Mouse (Mus musculus) stomach, embryonic 15.5 days (tissue): ENCODE results near the gene Arhgap18. TPM values are rescaled to one million over a fixed set of nuclear protein-coding genes. Genes with fewer than 3 reads are reported as not detected.
"Not testable (repeated sequence)": the region's sequence is repeated elsewhere in the genome, so short reads cannot be mapped to it uniquely, and the experiment has no call there.

Source experiments
- ATAC-seq: fragments of 200-750 bp; cut with Nextera tagmentation; 2 replicates; pipeline ENCODE4 v1.8.0; 2017; ENCODE audit warnings: low read depth, moderate number of reproducible peaks, moderate TSS enrichment; ENCODE audit not compliant: insufficient read depth, low FRiP score
- H3K27ac ChIP-seq: fragments of 300-500 bp; sonication (generic); 2 replicates; pipeline ENCODE4 v1.5.1; 2015; ENCODE audit warnings: mild to moderate bottlenecking, inconsistent platforms
- H3K27me3 ChIP-seq: fragments of 300-500 bp; sonication (generic); replicated peaks from 2 replicates; pipeline ENCODE4 v1.6.1; 2015; ENCODE audit warnings: inconsistent platforms
- H3K36me3 ChIP-seq: fragments of 300-500 bp; sonication (generic); 2 replicates; pipeline ENCODE4 v1.6.1; 2015; ENCODE audit warnings: inconsistent platforms
- H3K4me1 ChIP-seq: fragments of 300-500 bp; sonication (generic); 2 replicates; pipeline ENCODE4 v1.6.1; 2015; ENCODE audit warnings: inconsistent platforms
- H3K4me2 ChIP-seq: fragments of 300-500 bp; sonication (generic); 2 replicates; pipeline ENCODE4 v1.6.1; 2015; ENCODE audit warnings: mild to moderate bottlenecking, inconsistent platforms
- H3K4me3 ChIP-seq: fragments of 300-500 bp; sonication (generic); replicated peaks from 2 replicates; pipeline ENCODE4 v1.5.1; 2015; ENCODE audit warnings: inconsistent platforms
- H3K9ac ChIP-seq: fragments of 300-500 bp; sonication (generic); 2 replicates; pipeline ENCODE4 v1.6.1; 2015; ENCODE audit warnings: inconsistent platforms
- H3K9me3 ChIP-seq: fragments of 300-500 bp; sonication (generic); 2 replicates; pipeline ENCODE4 v1.6.1; 2016; ENCODE audit warnings: inconsistent platforms
- WGBS: fragments of 180-500 bp; shearing (Covaris S2); methylation state at CpG from one replicate; pipeline ENCODE4 v1.1.7; 2015; 5-methylcytosine and 5-hydroxymethylcytosine counted together
- polyA plus RNA-seq: library from polyadenylated mRNA; unstranded; fragments of >200 nt; fragmentation: Nextera tagmentation; extraction: Ambion mirVana; gene quantifications from 2 replicates; pipeline ENCODE4 v1.2.1, GENCODE M21; 2015

Arhgap18 gene
- polyA plus RNA-seq, 1 experiment from 2014 or later: 35.6 TPM

DNA sequence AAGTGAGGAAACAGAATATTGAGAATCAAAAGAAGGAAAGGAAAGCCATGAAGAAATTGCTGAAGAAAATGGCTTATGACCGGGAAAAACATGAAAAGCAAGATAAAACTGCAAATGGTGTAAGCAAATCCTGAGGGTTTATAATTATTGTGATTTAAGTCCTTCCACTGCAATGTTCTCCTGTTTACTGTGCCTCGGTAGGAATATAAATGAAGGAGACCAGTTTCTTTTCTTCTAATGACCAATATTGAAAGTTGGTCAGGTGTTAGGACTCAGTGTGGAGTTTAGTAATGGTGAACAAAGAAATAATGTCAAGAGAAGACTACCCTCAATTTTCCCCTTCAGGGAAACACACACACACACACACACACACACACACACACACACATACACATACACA, 136.5 kb downstream of the Arhgap18 start:
- Histone ChIP-seq H3K4me3 (no peak overlapping the region), H3K4me1 (no peaks in the 10 kb centered on the region), H3K27me3 (no peaks in the 10 kb centered on the region), H3K27ac (no peak overlapping the region), H3K4me2 (no peak overlapping the region), H3K36me3 (no peaks in the 10 kb centered on the region), H3K9me3 (no peaks in the 10 kb centered on the region), H3K9ac (no peak overlapping the region)
- WGBS: 72% methylated on average over 2 of the region's 2 CpGs
- ATAC-seq: no peak

DNA sequence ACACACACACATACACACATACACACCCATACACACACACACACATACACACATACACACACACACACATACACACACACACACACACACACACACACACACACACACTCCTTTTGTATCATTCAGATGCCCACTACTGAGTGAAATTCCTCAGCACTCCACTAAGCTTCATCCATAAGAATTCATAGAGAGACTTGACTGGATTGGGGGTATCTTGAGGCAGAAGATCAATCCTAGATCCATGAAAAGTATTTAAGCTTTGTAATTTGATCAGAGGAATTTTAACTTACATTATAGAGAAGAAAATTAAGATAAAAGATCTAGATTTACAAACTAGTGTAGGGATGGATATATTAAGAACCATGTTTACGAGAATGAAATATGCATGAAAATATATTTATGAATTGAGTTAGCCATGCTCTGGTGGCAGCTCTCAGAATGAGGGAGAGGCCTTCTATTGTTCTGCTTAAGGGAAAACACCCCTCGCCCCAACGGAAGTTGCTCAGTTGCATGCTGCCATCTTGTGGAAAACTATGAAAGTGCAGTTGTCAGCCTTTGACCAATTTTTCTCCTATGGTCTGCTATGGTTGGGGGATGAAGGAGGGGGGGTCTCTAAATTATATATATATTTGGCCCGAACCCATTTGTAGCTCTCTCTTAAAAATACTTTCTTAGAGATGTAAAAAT, 137.2 kb downstream of the Arhgap18 start:
- Histone ChIP-seq H3K36me3 (no peaks in the 10 kb centered on the region), H3K9ac (no peak overlapping the region), H3K4me3 (no peak overlapping the region), H3K27ac (no peak overlapping the region), H3K4me1 (no peaks in the 10 kb centered on the region), H3K9me3 (no peaks in the 10 kb centered on the region), H3K27me3 (no peaks in the 10 kb centered on the region), H3K4me2 (no peak overlapping the region)
- 7% methylated on average over 4 of the region's 4 CpGs for WGBS
- ATAC-seq: 0 out of 2 replicates have a peak, but pooled peaks have one; percentile 31

DNA sequence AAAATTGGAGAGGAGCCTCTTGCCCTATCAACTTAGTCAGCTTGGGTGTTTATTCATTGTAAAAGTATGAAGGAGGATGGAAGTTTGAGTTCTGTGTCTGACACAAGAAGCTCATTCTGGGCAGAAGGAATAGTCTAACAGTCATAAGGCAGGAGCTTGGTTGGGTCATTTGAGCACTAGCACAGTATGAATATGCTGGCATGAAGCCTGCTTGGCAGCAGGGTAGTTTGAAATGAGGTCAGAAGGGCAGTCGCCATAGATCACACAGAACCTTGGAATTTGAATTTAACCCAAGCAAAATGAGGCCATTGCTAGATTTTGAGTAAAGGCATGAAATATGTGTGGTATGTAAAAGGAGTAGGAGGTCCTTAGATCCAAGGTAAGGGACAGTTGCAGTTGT, 139.9 kb downstream of the Arhgap18 start:
- Histone ChIP-seq H3K4me3 (no peak overlapping the region), H3K9ac (no peak overlapping the region), H3K27me3 (no peaks in the 10 kb centered on the region), H3K27ac (no peak overlapping the region), H3K4me1 (no peaks in the 10 kb centered on the region), H3K9me3 (no peaks in the 10 kb centered on the region), H3K4me2 (no peak overlapping the region), H3K36me3 (no peaks in the 10 kb centered on the region)
- 72% methylated on average over 1 of the region's 1 CpGs for WGBS
- no peak for ATAC-seq

- H3K4me2 ChIP-seq: no peak overlapping the region
- no peaks in the 10 kb centered on the region for H3K27me3 ChIP-seq
- H3K27ac ChIP-seq: no peak overlapping the region
- no peak overlapping the region for H3K4me3 ChIP-seq
- no peak for ATAC-seq
- no peaks in the 10 kb centered on the region for H3K9me3 ChIP-seq
- H3K36me3 ChIP-seq: no peaks in the 10 kb centered on the region
- H3K4me1 ChIP-seq: no peaks in the 10 kb centered on the region
- WGBS: 60% methylated on average over 6 of the region's 6 CpGs
- H3K9ac ChIP-seq: no peak overlapping the region
These were observed 142.5 kb downstream of the Arhgap18 start for GRCm38 (mm10) chr10:26895726-26896125.

- WGBS: 62% methylated on average over 1 of the region's 1 CpGs
- Histone ChIP-seq H3K4me2 (no peak overlapping the region), H3K27me3 (no peaks in the 10 kb centered on the region), H3K4me1 (no peaks in the 10 kb centered on the region), H3K9ac (no peak overlapping the region), H3K36me3 (no peaks in the 10 kb centered on the region), H3K27ac (no peak overlapping the region), H3K4me3 (no peak overlapping the region), H3K9me3 (no peaks in the 10 kb centered on the region)
- ATAC-seq: no peak
These were observed 147.2 kb downstream of the Arhgap18 start for GRCm38 (mm10) chr10:26900426-26900825.

- H3K9ac ChIP-seq: no peak overlapping the region
- ATAC-seq: no peak
- WGBS: 65% methylated on average over 1 of the region's 1 CpGs
These were observed 150.6 kb downstream of the Arhgap18 start for GRCm38 (mm10) chr10:26903781-26904180.

DNA sequence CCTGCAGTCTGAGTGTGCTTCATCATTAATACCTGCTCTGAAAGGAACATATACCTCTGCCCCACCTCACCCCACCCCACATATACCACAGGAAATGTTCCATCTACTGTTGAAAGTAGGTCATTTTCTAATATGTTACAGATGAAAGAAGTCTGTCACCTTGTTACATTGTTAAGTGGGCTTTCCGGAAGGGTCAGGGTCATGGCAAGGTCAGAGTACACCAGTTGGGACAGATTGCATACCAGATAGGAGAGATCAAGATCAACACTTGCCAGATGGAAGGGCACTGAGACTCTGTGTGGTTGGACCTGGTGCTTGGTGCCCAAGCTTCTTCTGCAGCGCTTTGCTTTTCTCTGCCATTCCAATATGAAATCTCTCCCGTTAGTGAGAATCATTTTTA, 158.0 kb downstream of the Arhgap18 start:
- no peak for ATAC-seq
- H3K9ac ChIP-seq: no peak overlapping the region
- H3K27me3 ChIP-seq: no peaks in the 10 kb centered on the region
- H3K27ac ChIP-seq: no peak overlapping the region
- no peaks in the 10 kb centered on the region for H3K36me3 ChIP-seq
- H3K4me1 ChIP-seq: no peaks in the 10 kb centered on the region
- no peak overlapping the region for H3K4me2 ChIP-seq
- H3K4me3 ChIP-seq: no peak overlapping the region
- 73% methylated on average over 3 of the region's 3 CpGs for WGBS
- no peaks in the 10 kb centered on the region for H3K9me3 ChIP-seq

More at GRCm38 (mm10) chr10:26903781-26904180, 150.6 kb downstream of the Arhgap18 start:
- H3K4me1 ChIP-seq: no peaks in the 10 kb centered on the region
- H3K27me3 ChIP-seq: no peaks in the 10 kb centered on the region
- H3K9me3 ChIP-seq: no peaks in the 10 kb centered on the region
- H3K4me3 ChIP-seq: no peak overlapping the region
- no peak overlapping the region for H3K27ac ChIP-seq
- no peaks in the 10 kb centered on the region for H3K36me3 ChIP-seq
- H3K4me2 ChIP-seq: no peak overlapping the region

- 67% methylated on average over 7 of the region's 7 CpGs for WGBS
- no peaks in the 10 kb centered on the region for H3K27me3 ChIP-seq
- H3K27ac ChIP-seq: no peak overlapping the region
- no peak overlapping the region for H3K4me2 ChIP-seq
- ATAC-seq: no peak
- H3K4me1 ChIP-seq: no peaks in the 10 kb centered on the region
- H3K36me3 ChIP-seq: no peaks in the 10 kb centered on the region
- H3K9me3 ChIP-seq: no peaks in the 10 kb centered on the region
- no peak overlapping the region for H3K9ac ChIP-seq
- H3K4me3 ChIP-seq: no peak overlapping the region
These were observed 159.0 kb downstream of the Arhgap18 start for GRCm38 (mm10) chr10:26912112-26912797.

GRCm38 (mm10) chr10:26912807-26913206, 159.6 kb downstream of the Arhgap18 start:
- Histone ChIP-seq H3K9me3 (no peaks in the 10 kb centered on the region), H3K4me2 (no peak overlapping the region), H3K4me1 (no peaks in the 10 kb centered on the region), H3K9ac (no peak overlapping the region), H3K4me3 (no peak overlapping the region), H3K27me3 (no peaks in the 10 kb centered on the region), H3K27ac (no peak overlapping the region), H3K36me3 (no peaks in the 10 kb centered on the region)
- WGBS: 88% methylated on average over 1 of the region's 1 CpGs
- ATAC-seq: no peak

DNA sequence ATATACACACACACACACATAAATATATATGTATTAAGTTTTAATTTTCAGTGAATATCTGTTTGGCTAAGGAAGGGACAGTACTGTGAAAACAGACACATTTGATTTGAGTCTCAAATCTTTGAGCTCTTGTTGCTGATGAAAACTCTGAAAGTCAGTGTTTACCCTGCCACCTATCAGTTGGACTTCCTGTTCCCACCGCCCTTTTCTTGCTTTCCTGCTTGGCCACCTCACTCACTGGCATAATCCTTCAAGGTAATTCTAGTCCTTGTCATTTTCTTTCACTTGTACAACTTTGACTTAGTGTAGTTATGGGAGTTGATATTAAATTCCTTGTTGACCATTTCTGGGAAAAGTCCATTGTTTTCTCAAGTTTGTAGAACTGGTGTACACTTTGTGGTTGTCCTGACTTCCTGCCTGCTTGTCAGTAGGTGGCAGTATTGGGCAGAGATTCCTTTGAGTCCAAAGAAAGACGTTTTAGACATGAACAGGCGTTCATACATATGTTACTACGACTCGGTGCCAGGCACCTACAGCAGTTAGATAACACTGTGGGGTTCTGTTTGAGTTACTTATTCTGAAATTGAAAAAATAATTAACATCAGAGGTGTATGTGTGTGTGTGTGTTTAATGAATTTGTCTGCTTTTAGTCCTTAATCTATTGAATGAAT, 166.2 kb downstream of the Arhgap18 start:
- no peak overlapping the region for H3K9ac ChIP-seq
- H3K36me3 ChIP-seq: no peaks in the 10 kb centered on the region
- H3K27me3 ChIP-seq: no peaks in the 10 kb centered on the region
- no peak overlapping the region for H3K4me2 ChIP-seq
- 31% methylated on average over 5 of the region's 5 CpGs for WGBS
- no peaks in the 10 kb centered on the region for H3K4me1 ChIP-seq
- H3K9me3 ChIP-seq: no peaks in the 10 kb centered on the region
- H3K27ac ChIP-seq: no peak overlapping the region
- 0 out of 2 replicates have a peak, but pooled peaks have one; percentile 31 for ATAC-seq
- H3K4me3 ChIP-seq: no peak overlapping the region

- Histone ChIP-seq H3K36me3 (no peaks in the 10 kb centered on the region), H3K4me2 (no peak overlapping the region), H3K9me3 (no peaks in the 10 kb centered on the region), H3K4me1 (no peaks in the 10 kb centered on the region), H3K4me3 (no peak overlapping the region), H3K9ac (no peak overlapping the region), H3K27me3 (no peaks in the 10 kb centered on the region), H3K27ac (no peak overlapping the region)
- WGBS: 54% methylated on average over 8 of the region's 8 CpGs
- ATAC-seq: peak; percentile 65; the same call in 1 of the 2 replicates
These were observed 167.3 kb downstream of the Arhgap18 start for GRCm38 (mm10) chr10:26920383-26920979.

GRCm38 (mm10) chr10:26936056-26936455, 182.8 kb downstream of the Arhgap18 start:
- H3K4me3 ChIP-seq, H3K4me1 ChIP-seq, H3K36me3 ChIP-seq, H3K9me3 ChIP-seq, H3K27me3 ChIP-seq, H3K27ac ChIP-seq, H3K4me2 ChIP-seq, ATAC-seq, H3K9ac ChIP-seq: not testable (repeated sequence)
- WGBS: 90% methylated on average over 6 of the region's 6 CpGs
